ENCODE assay signal across 1 mouse cellular context in genomic region chr14:77928653-77929052, GRCm38 (mm10).
"Had no signal": no experiment of that assay in that cellular context is flagged by ENCODE, and none has a peak within 500 bp of the region (broad histone marks: within the 10 kb centered on the region; RNA-seq: fewer than 3 reads in every experiment).

No protein-coding gene starts in this region.

- DNase-seq: gastrocnemius, postnatal 25 days had no signal
